Mouse (Mus musculus): ENCODE measurements around the gene Irx3.

- TF ChIP-seq EP300 (IDR thresholded peaks at IDR 0.05), result no peak
- no peak for TF ChIP-seq CTCF (IDR thresholded peaks at IDR 0.05)
Measured at GRCm38 (mm10) chr8:91803515-91804402, 1.9 kb upstream of the Irx3 start.
